10 mouse cellular contexts compared by ENCODE assay signal in genomic region chr15:81935869-81936637, GRCm38 (mm10). TPM values are rescaled to one million over a fixed set of nuclear protein-coding genes. Genes with fewer than 3 reads are reported as not detected.
A peak's percentile ranks its signal among the peaks of the same experiment; 100 is the strongest.
DNase-seq lines count a peak whose midpoint lies in the region; ATAC-seq and TF ChIP-seq lines count a peak whose summit lies in the region.
"Had no signal": no experiment of that assay in that cellular context is flagged by ENCODE, and none has a peak within 500 bp of the region (broad histone marks: within the 10 kb centered on the region; RNA-seq: fewer than 3 reads in every experiment).

No protein-coding gene starts in this region.

- peak overlapping the region; percentile 72 for H3K4me2 ChIP-seq in limb, embryonic 14.5 days (replicated peaks; ENCODE audit: low read depth, low read length, severe bottlenecking)
- peak overlapping the region; percentile 60 for H3K4me2 ChIP-seq in stomach, postnatal 0 days (replicated peaks; ENCODE audit: low read depth)

- no peak for DNase-seq in gastrocnemius, adult 2 months
- no peak for DNase-seq in gastrocnemius, postnatal 10 days
- DNase-seq in lung, postnatal 10 days = peak; percentile 47
- DNase-seq in lung, postnatal 25 days (ENCODE audit: low spot score) = no peak
- no peak for DNase-seq in limb, embryonic 14.5 days (ENCODE audit: low spot score)
- no peak for DNase-seq in stomach, postnatal 0 days (ENCODE audit: low spot score)
- DNase-seq in gastrocnemius, postnatal 25 days = no peak
- DNase-seq in embryo, embryonic 10 days (ENCODE audit: low spot score) = no peak

- 51% methylated on average over 7 of the region's 7 CpGs for WGBS in limb, embryonic 14.5 days
- 42% methylated on average over 7 of the region's 7 CpGs for WGBS in stomach, postnatal 0 days

- TF ChIP-seq CTCF in gastrocnemius, adult 2 months (IDR thresholded peaks at IDR 0.05) = no peak
- no peak for TF ChIP-seq CTCF in stomach, postnatal 0 days (IDR thresholded peaks at IDR 0.05; ENCODE audit: low read depth)

- TF ChIP-seq POLR2A in limb, embryonic 14.5 days (IDR thresholded peaks at IDR 0.05; ENCODE audit: borderline replicate concordance, extremely low read depth, insufficient read depth, insufficient read length) = no peak

- H3K36me3 ChIP-seq in limb, embryonic 14.5 days (ENCODE audit: control insufficient read depth, insufficient read depth, low read length) = no peaks in the 10 kb centered on the region
- H3K36me3 ChIP-seq in stomach, postnatal 0 days (ENCODE audit: control insufficient read depth, insufficient read depth, low read length) = no peaks in the 10 kb centered on the region

- H3K27ac ChIP-seq in gastrocnemius, adult 2 months = peak overlapping the region; percentile 71
- H3K27ac ChIP-seq in limb, embryonic 14.5 days (replicated peaks; ENCODE audit: low read depth, low read length) = no peak overlapping the region
- H3K27ac ChIP-seq in stomach, postnatal 0 days (replicated peaks) = peak overlapping the region; percentile 78

- peaks cover 15% of the 10 kb centered on the region for H3K4me1 ChIP-seq in limb, embryonic 14.5 days (ENCODE audit: control insufficient read depth, insufficient read depth, low read length)
- H3K4me1 ChIP-seq in stomach, postnatal 0 days (replicated peaks; ENCODE audit: control insufficient read depth, insufficient read depth) = peaks cover 2% of the 10 kb centered on the region; the same call in 1 of the 2 replicates

- ATAC-seq in limb, embryonic 14.5 days (ENCODE audit: low FRiP score, low read depth) = peak; percentile 41; the same call in 1 of the 2 replicates
- ATAC-seq in stomach, postnatal 0 days (ENCODE audit: low FRiP score, low TSS enrichment) = peak; percentile 30

- no peak for TF ChIP-seq EP300 in stomach, postnatal 0 days (optimal IDR thresholded peaks at IDR 0.05)

- intact Hi-C loops in gastrocnemius, adult 2 months (cut with DNase I) = no loop called here

- H3K27me3 ChIP-seq in limb, embryonic 14.5 days (ENCODE audit: control insufficient read depth, insufficient read depth, low read length) = no peaks in the 10 kb centered on the region
- H3K27me3 ChIP-seq in stomach, postnatal 0 days (ENCODE audit: control insufficient read depth, insufficient read depth, low read length) = no peaks in the 10 kb centered on the region

- peak overlapping the region; percentile 69 for H3K4me3 ChIP-seq in gastrocnemius, adult 2 months
- peak overlapping the region; percentile 48 for H3K4me3 ChIP-seq in limb, embryonic 14.5 days (replicated peaks; ENCODE audit: low read length)
- peak overlapping the region; percentile 47 for H3K4me3 ChIP-seq in stomach, postnatal 0 days (ENCODE audit: low read depth, low read length)

- no peaks in the 10 kb centered on the region for H3K9me3 ChIP-seq in limb, embryonic 14.5 days (ENCODE audit: control insufficient read depth, low read length)
- no peaks in the 10 kb centered on the region for H3K9me3 ChIP-seq in stomach, postnatal 0 days (ENCODE audit: control insufficient read depth, low read length)

- H3K9ac ChIP-seq in limb, embryonic 14.5 days (ENCODE audit: low read depth, low read length, severe bottlenecking) = peak overlapping the region; percentile 61; the same call in 1 of the 2 replicates
- no peak overlapping the region for H3K9ac ChIP-seq in stomach, postnatal 0 days (ENCODE audit: low read length)

RNA-seq across cellular contexts. Expression of gene Csdc2, which starts 0.5 kb away (rescaled TPM):
- total RNA-seq in gastrocnemius, adult 2 months (2021) = 1 to 10 TPM; 1.6 to 2.1 TPM
- total RNA-seq in gastrocnemius, postnatal 10 days (2021) = 1 to 10 TPM; 5.7 to 6.0 TPM
- 16.2 and 23.6 TPM in 2 replicates for polyA plus RNA-seq in limb, embryonic 14.5 days (2012; rRNA removed)
- 13.5 and 14.3 TPM in 2 replicates for polyA plus RNA-seq in limb, embryonic 14.5 days (2014; fragmentation: Nextera tagmentation; extraction: Ambion mirVana)
- 9.5 and 9.7 TPM in 2 replicates for polyA plus RNA-seq in stomach, postnatal 0 days (2015; fragmentation: Nextera tagmentation; extraction: Ambion mirVana)
- total RNA-seq in gastrocnemius, postnatal 25 days (2021) = 1 to 10 TPM; 1.8 to 2.6 TPM
- total RNA-seq: megakaryocyte progenitor cell, adult 5-6 weeks had no signal

RNA-seq across cellular contexts. Expression of gene Polr3h, which starts 10.0 kb away (rescaled TPM):
- 1 to 10 TPM; 6.4 to 7.6 TPM for total RNA-seq in gastrocnemius, adult 2 months (2021)
- total RNA-seq in gastrocnemius, postnatal 10 days (2021) = 10 to 100 TPM in 1 of 2 experiments, 1 to 10 TPM in 1; 8.2 to 12.1 TPM
- polyA plus RNA-seq in limb, embryonic 14.5 days (2012; rRNA removed) = 20.5 and 25.0 TPM in 2 replicates
- 69.1 and 71.6 TPM in 2 replicates for polyA plus RNA-seq in limb, embryonic 14.5 days (2014; fragmentation: Nextera tagmentation; extraction: Ambion mirVana)
- 65.6 and 66.4 TPM in 2 replicates for polyA plus RNA-seq in stomach, postnatal 0 days (2015; fragmentation: Nextera tagmentation; extraction: Ambion mirVana)
- 1 to 10 TPM; 5.9 to 6.3 TPM for total RNA-seq in gastrocnemius, postnatal 25 days (2021)

RNA-seq across cellular contexts. Expression of gene Pmm1, which starts 24.7 kb away (rescaled TPM):
- total RNA-seq in gastrocnemius, adult 2 months (2021) = 10 to 100 TPM; 16.2 to 17.2 TPM
- 10 to 100 TPM; 12.0 to 15.3 TPM for total RNA-seq in gastrocnemius, postnatal 10 days (2021)
- polyA plus RNA-seq in limb, embryonic 14.5 days (2012; rRNA removed) = 40.7 and 41.5 TPM in 2 replicates
- 33.3 and 34.8 TPM in 2 replicates for polyA plus RNA-seq in limb, embryonic 14.5 days (2014; fragmentation: Nextera tagmentation; extraction: Ambion mirVana)
- 32.2 and 35.8 TPM in 2 replicates for polyA plus RNA-seq in stomach, postnatal 0 days (2015; fragmentation: Nextera tagmentation; extraction: Ambion mirVana)
- total RNA-seq in gastrocnemius, postnatal 25 days (2021) = 10 to 100 TPM; 11.9 to 21.6 TPM

RNA-seq across cellular contexts. Expression of gene 1700029P11Rik, which starts 44.3 kb away (rescaled TPM):
- not detected for total RNA-seq in gastrocnemius, adult 2 months (2021)
- not detected for total RNA-seq in gastrocnemius, postnatal 10 days (2021)
- not detected in 2 replicates for polyA plus RNA-seq in limb, embryonic 14.5 days (2012; rRNA removed)
- polyA plus RNA-seq in limb, embryonic 14.5 days (2014; fragmentation: Nextera tagmentation; extraction: Ambion mirVana) = not detected in 2 replicates
- polyA plus RNA-seq in stomach, postnatal 0 days (2015; fragmentation: Nextera tagmentation; extraction: Ambion mirVana) = not detected in 2 replicates
- total RNA-seq in gastrocnemius, postnatal 25 days (2021) = not detected
- total RNA-seq: adrenal gland, adult 18-20 months; megakaryocyte progenitor cell, adult 5-6 weeks had no signal

RNA-seq across cellular contexts. Expression of gene Xrcc6, which starts 51.6 kb away (rescaled TPM):
- 10 to 100 TPM; 23.9 to 25.4 TPM for total RNA-seq in gastrocnemius, adult 2 months (2021)
- total RNA-seq in gastrocnemius, postnatal 10 days (2021) = 10 to 100 TPM; 25.5 to 26.0 TPM
- 29.3 and 37.2 TPM in 2 replicates for polyA plus RNA-seq in limb, embryonic 14.5 days (2012; rRNA removed)
- polyA plus RNA-seq in limb, embryonic 14.5 days (2014; fragmentation: Nextera tagmentation; extraction: Ambion mirVana) = 71.8 and 74.0 TPM in 2 replicates
- 30.4 and 31.2 TPM in 2 replicates for polyA plus RNA-seq in stomach, postnatal 0 days (2015; fragmentation: Nextera tagmentation; extraction: Ambion mirVana)
- total RNA-seq in gastrocnemius, postnatal 25 days (2021) = 10 to 100 TPM; 20.8 to 24.9 TPM
